Mouse (Mus musculus): ENCODE results near the gene Plekha8. TPM values are rescaled to one million over a fixed set of nuclear protein-coding genes. Genes with fewer than 3 reads are reported as not detected.

Plekha8 gene
- polyA plus RNA-seq, 2 experiments = 1.7 to 2.6 TPM

- DNase-seq (ENCODE audit: low read depth in 3 of 3, low spot score in 3 of 3) = peak; percentile 70 to 76 (median 70)
- no peak for TF ChIP-seq CTCF (IDR thresholded peaks at IDR 0.05; ENCODE audit: low read depth)
- no peak for TF ChIP-seq EP300 (IDR thresholded peaks at IDR 0.05; ENCODE audit: low read depth)
- Histone ChIP-seq H3K4me3 (ENCODE audit: insufficient read depth in 1 of 2, low read depth in 2 of 2, low read length in 2 of 2) (peak overlapping the region; percentile 68 to 92), H3K36me3 (replicated peaks; ENCODE audit: control insufficient read depth, insufficient read depth, low read depth) (no peaks in the 10 kb centered on the region), H3K9ac (replicated peaks) (peak overlapping the region; percentile 70), H3K4me1 (replicated peaks; ENCODE audit: control insufficient read depth in 2 of 2, insufficient read depth in 2 of 2, low read length in 1 of 2) (peaks cover 0 to 9% of the 10 kb centered on the region in 2 experiments; a peak in 3 of 4 replicates), H3K9me3 (ENCODE audit: control insufficient read depth, low read length) (no peaks in the 10 kb centered on the region), H3K27ac (no peak overlapping the region), H3K4me2 (ENCODE audit: low read depth) (peak overlapping the region; percentile 88), H3K27me3 (ENCODE audit: control insufficient read depth, insufficient read depth, low read length) (peaks cover 7% of the 10 kb centered on the region)
- peak; percentile 74 for ATAC-seq (ENCODE audit: insufficient read depth)
- WGBS (ENCODE audit: insufficient replicate concordance) = under 1% methylated on average over 20 of the region's 20 CpGs
These were observed 1.9 kb upstream of the Plekha8 start for GRCm38 (mm10) chr6:54592938-54593535.

- WGBS (ENCODE audit: insufficient replicate concordance) = 44% methylated on average over 8 of the region's 8 CpGs
- Histone ChIP-seq H3K4me3 (ENCODE audit: insufficient read depth in 1 of 2, low read depth in 2 of 2, low read length in 2 of 2) (peak overlapping the region in 1 of 2 experiments; percentile 68; a peak in 2 of 4 replicates), H3K27me3 (ENCODE audit: control insufficient read depth, insufficient read depth, low read length) (peaks cover 7% of the 10 kb centered on the region), H3K27ac (no peak overlapping the region), H3K4me2 (ENCODE audit: low read depth) (peak overlapping the region; percentile 88), H3K9ac (replicated peaks) (no peak overlapping the region), H3K4me1 (replicated peaks; ENCODE audit: control insufficient read depth in 2 of 2, insufficient read depth in 2 of 2, low read length in 1 of 2) (peaks cover 0 to 9% of the 10 kb centered on the region in 2 experiments; a peak in 3 of 4 replicates), H3K9me3 (ENCODE audit: control insufficient read depth, low read length) (no peaks in the 10 kb centered on the region), H3K36me3 (replicated peaks; ENCODE audit: control insufficient read depth, insufficient read depth, low read depth) (no peaks in the 10 kb centered on the region)
- TF ChIP-seq CTCF (IDR thresholded peaks at IDR 0.05; ENCODE audit: low read depth) (no peak), EP300 (IDR thresholded peaks at IDR 0.05; ENCODE audit: low read depth) (no peak)
- no peak for ATAC-seq (ENCODE audit: insufficient read depth)
- no peak for DNase-seq (ENCODE audit: low read depth in 3 of 3, low spot score in 3 of 3)
These were observed 994 bp upstream of the Plekha8 start for GRCm38 (mm10) chr6:54593766-54594468.

- WGBS (ENCODE audit: insufficient replicate concordance) = under 1% methylated on average over 48 of the region's 48 CpGs
- ATAC-seq (ENCODE audit: insufficient read depth) (peak; percentile 2; the same call in 1 of the 2 replicates), DNase-seq (ENCODE audit: low read depth in 3 of 3, low spot score in 3 of 3) (no peak)
- peak overlapping the region; percentile 75 for H3K9ac ChIP-seq (replicated peaks)
- H3K9me3 ChIP-seq (ENCODE audit: control insufficient read depth, low read length) = no peaks in the 10 kb centered on the region
- no peak overlapping the region for H3K27ac ChIP-seq
- peak overlapping the region; percentile 79 to 91 for H3K4me3 ChIP-seq (ENCODE audit: insufficient read depth in 1 of 2, low read depth in 2 of 2, low read length in 2 of 2)
- H3K4me1 ChIP-seq (replicated peaks; ENCODE audit: control insufficient read depth in 2 of 2, insufficient read depth in 2 of 2, low read length in 1 of 2) = peaks cover 0 to 12% of the 10 kb centered on the region in 2 experiments; a peak in 3 of 4 replicates
- peaks cover 7% of the 10 kb centered on the region for H3K27me3 ChIP-seq (ENCODE audit: control insufficient read depth, insufficient read depth, low read length)
- no peaks in the 10 kb centered on the region for H3K36me3 ChIP-seq (replicated peaks; ENCODE audit: control insufficient read depth, insufficient read depth, low read depth)
- TF ChIP-seq EP300 (IDR thresholded peaks at IDR 0.05; ENCODE audit: low read depth) (no peak), CTCF (IDR thresholded peaks at IDR 0.05; ENCODE audit: low read depth) (no peak)
- peak overlapping the region; percentile 88 for H3K4me2 ChIP-seq (ENCODE audit: low read depth)
These were observed 493 bp downstream of the Plekha8 start for GRCm38 (mm10) chr6:54595330-54595878.

- TF ChIP-seq EP300 (IDR thresholded peaks at IDR 0.05; ENCODE audit: low read depth) (no peak), CTCF (IDR thresholded peaks at IDR 0.05; ENCODE audit: low read depth) (no peak)
- 67% methylated on average over 4 of the region's 4 CpGs for WGBS (ENCODE audit: insufficient replicate concordance)
- no peak within 1 kb of the TSS for H3K27ac ChIP-seq
- ATAC-seq (ENCODE audit: insufficient read depth) (no peak), DNase-seq (ENCODE audit: low read depth in 3 of 3, low spot score in 3 of 3) (no peak)
- H3K9ac ChIP-seq (replicated peaks) = no peak within 1 kb of the TSS
- no peak within 1 kb of the TSS for H3K4me2 ChIP-seq (ENCODE audit: low read depth)
- H3K4me3 ChIP-seq (ENCODE audit: insufficient read depth in 1 of 2, low read depth in 2 of 2, low read length in 2 of 2) = no peak within 1 kb of the TSS
- H3K9me3 ChIP-seq (ENCODE audit: control insufficient read depth, low read length) = no peaks in the 10 kb centered on the region
- H3K36me3 ChIP-seq (replicated peaks; ENCODE audit: control insufficient read depth, insufficient read depth, low read depth) = no peaks in the 10 kb centered on the region
- H3K27me3 ChIP-seq (ENCODE audit: control insufficient read depth, insufficient read depth, low read length) = peaks cover 7% of the 10 kb centered on the region
- peaks cover 0 to 11% of the 10 kb centered on the region in 2 experiments; a peak in 3 of 4 replicates for H3K4me1 ChIP-seq (replicated peaks; ENCODE audit: control insufficient read depth in 2 of 2, insufficient read depth in 2 of 2, low read length in 1 of 2)
These were observed 2.3 kb downstream of the Plekha8 start, which contains the start of gene Fkbp14 for GRCm38 (mm10) chr6:54597208-54597607. Gene Fkbp14 (minus strand): TSS chr6:54597308.

- Histone ChIP-seq H3K36me3 (replicated peaks; ENCODE audit: control insufficient read depth, insufficient read depth, low read depth) (no peaks in the 10 kb centered on the region), H3K9me3 (ENCODE audit: control insufficient read depth, low read length) (no peaks in the 10 kb centered on the region), H3K27ac (no peak overlapping the region), H3K4me1 (replicated peaks; ENCODE audit: control insufficient read depth in 2 of 2, insufficient read depth in 2 of 2, low read length in 1 of 2) (peaks cover 0 to 11% of the 10 kb centered on the region in 2 experiments; a peak in 3 of 4 replicates), H3K9ac (replicated peaks) (no peak overlapping the region), H3K4me2 (ENCODE audit: low read depth) (no peak overlapping the region), H3K27me3 (ENCODE audit: control insufficient read depth, insufficient read depth, low read length) (peaks cover 7% of the 10 kb centered on the region), H3K4me3 (ENCODE audit: insufficient read depth in 1 of 2, low read depth in 2 of 2, low read length in 2 of 2) (no peak overlapping the region)
- no peak for DNase-seq (ENCODE audit: low read depth in 3 of 3, low spot score in 3 of 3)
- WGBS (ENCODE audit: insufficient replicate concordance) = 69% methylated on average over 3 of the region's 3 CpGs
- ATAC-seq (ENCODE audit: insufficient read depth) = no peak
- TF ChIP-seq EP300 (IDR thresholded peaks at IDR 0.05; ENCODE audit: low read depth) (no peak), CTCF (IDR thresholded peaks at IDR 0.05; ENCODE audit: low read depth) (no peak)
These were observed 2.8 kb downstream of the Plekha8 start for GRCm38 (mm10) chr6:54597711-54598110.

Measured in liver, embryonic 14.5 days (tissue).